Mouse (Mus musculus): Measurements from ENCODE around the gene Gm11397. TPM values are rescaled to one million over a fixed set of nuclear protein-coding genes. Genes with fewer than 3 reads are reported as not detected.
"Not testable (repeated sequence)": the region's sequence is repeated elsewhere in the genome, so short reads cannot be mapped to it uniquely, and the experiment has no call there.

The Gm11397 gene
- polyA plus RNA-seq (2012; rRNA removed) = not detected in 2 replicates

GRCm38 (mm10) chr13:33395461-33395860 lies at the start of gene Gm11397:
Gene Gm11397 (plus strand): TSS chr13:33395761.
- WGBS = 79% methylated on average over 2 of the region's 2 CpGs
- not testable (repeated sequence) for DNase-seq (ENCODE audit: low read depth in 1 of 2, low spot score in 2 of 2); H3K4me3 ChIP-seq (ENCODE audit: extremely low read depth, insufficient read depth, insufficient read length); H3K4me1 ChIP-seq (ENCODE audit: control insufficient read depth, insufficient read depth, insufficient read length); H3K27ac ChIP-seq (ENCODE audit: insufficient read depth, low read length); H3K36me3 ChIP-seq (ENCODE audit: control insufficient read depth, insufficient read depth, low read length); H3K27me3 ChIP-seq (ENCODE audit: control insufficient read depth, insufficient read depth, low read length)

GRCm38 (mm10) chr13:33356666-33357065 lies 38.9 kb upstream of the Gm11397 start:
- not testable (repeated sequence) for H3K27ac ChIP-seq (ENCODE audit: insufficient read depth, low read length); H3K27me3 ChIP-seq (ENCODE audit: control insufficient read depth, insufficient read depth, low read length); DNase-seq (ENCODE audit: low read depth in 1 of 2, low spot score in 2 of 2); H3K36me3 ChIP-seq (ENCODE audit: control insufficient read depth, insufficient read depth, low read length); H3K4me3 ChIP-seq (ENCODE audit: extremely low read depth, insufficient read depth, insufficient read length); H3K4me1 ChIP-seq (ENCODE audit: control insufficient read depth, insufficient read depth, insufficient read length)
- WGBS = 79% methylated on average over 1 of the region's 1 CpGs

DNA sequence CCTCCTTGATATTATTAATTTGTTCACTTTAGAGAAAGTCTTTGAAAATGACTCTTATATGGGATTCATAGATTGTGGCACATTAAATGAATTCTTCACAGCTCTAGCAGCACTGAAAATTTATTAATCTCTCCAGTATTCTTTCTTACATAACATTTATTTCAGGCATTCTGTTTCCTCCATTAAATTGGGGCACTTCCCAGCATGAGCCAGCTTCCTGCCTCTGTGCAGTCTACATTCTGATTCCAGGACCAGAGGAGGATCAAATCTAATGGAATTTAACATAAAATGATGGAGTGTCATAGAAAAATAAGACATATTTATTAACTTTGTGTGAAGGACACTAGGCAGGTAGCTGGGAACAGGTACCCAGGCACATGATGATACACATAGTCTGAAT lies 37.2 kb downstream of the Gm11397 start:
- H3K4me1 ChIP-seq (ENCODE audit: control insufficient read depth, insufficient read depth, insufficient read length); H3K4me3 ChIP-seq (ENCODE audit: extremely low read depth, insufficient read depth, insufficient read length); H3K36me3 ChIP-seq (ENCODE audit: control insufficient read depth, insufficient read depth, low read length); H3K27ac ChIP-seq (ENCODE audit: insufficient read depth, low read length); DNase-seq (ENCODE audit: low read depth in 1 of 2, low spot score in 2 of 2); H3K27me3 ChIP-seq (ENCODE audit: control insufficient read depth, insufficient read depth, low read length): not testable (repeated sequence)

Other genes starting within 250 kb of the Gm11397 start
- not detected in 2 replicates for gene Serpinb9c, start 236.0 kb upstream of the Gm11397 start, polyA plus RNA-seq (2012; rRNA removed)
- gene Serpinb9d, start 202.8 kb upstream of the Gm11397 start, polyA plus RNA-seq (2012; rRNA removed) = not detected in 2 replicates
- gene Serpinb9e, start 146.1 kb upstream of the Gm11397 start, polyA plus RNA-seq (2012; rRNA removed) = not detected in 2 replicates
- gene Serpinb9f, start 71.7 kb upstream of the Gm11397 start, polyA plus RNA-seq (2012; rRNA removed) = not detected in 2 replicates
- gene Serpinb9g, start 89.0 kb downstream of the Gm11397 start, polyA plus RNA-seq (2012; rRNA removed) = not detected in 2 replicates